Mouse (Mus musculus): ENCODE measurements around the gene Hltf.

DNA sequence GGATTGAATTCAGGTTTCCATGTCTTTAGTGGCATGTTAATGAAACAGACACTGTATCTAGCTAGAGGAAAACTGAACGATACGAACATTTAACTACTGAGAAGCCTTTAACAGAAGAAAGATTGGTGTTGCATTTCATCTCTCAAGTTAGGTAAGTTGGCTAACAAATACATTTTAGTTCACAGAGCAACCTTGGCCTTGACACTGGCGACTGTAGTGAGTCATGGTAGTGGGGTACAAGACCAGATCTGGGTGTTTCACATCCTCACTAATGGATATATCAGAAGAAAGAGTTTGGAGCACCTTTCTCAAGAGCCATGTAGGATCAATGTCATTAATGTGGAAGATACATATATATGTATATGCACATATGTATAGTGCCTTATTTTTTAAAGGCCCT lies 94.0 kb downstream of the Hltf start:
- no peak for TF ChIP-seq CTCF (IDR thresholded peaks at IDR 0.05; ENCODE audit: low read depth)
- no peak for TF ChIP-seq EP300 (IDR thresholded peaks at IDR 0.05; ENCODE audit: low read depth)
